Mouse (Mus musculus): ENCODE measurements at regions not wholly inside any gene's neighbourhood (a gene's known extent, or its start where the extent isn't known, plus 50 kb on each side); places are given as distances from the start of the nearest gene placed in this dataset.

DNA sequence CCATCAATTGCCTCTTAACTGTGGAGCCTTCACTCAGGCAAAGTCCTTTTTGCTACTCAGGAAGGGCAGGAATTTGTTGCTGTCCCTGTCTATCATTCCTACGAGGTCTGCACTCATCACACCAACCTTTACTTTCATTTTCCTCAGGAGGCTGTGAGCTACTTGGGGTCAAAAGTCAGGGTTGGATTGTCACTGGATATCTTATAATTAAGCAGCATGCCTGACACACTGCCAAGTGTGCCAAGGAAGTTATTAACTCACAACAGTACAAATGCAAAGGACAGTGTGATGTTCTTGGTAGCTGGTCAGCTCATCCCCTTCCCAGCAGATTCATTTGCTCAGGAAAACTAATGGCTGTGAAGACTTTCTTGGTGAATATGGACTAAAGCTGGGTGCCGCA lies 241.7 kb upstream of the Smlr1 start:
- in situ Hi-C loops (cut with MboI; ENCODE audit: low pct_ligation_motif_present, low pct_unique_long_range_greater_than_20kb, low sequenced_read_pairs) = no loop called here
- peak overlapping the region; percentile 16; the same call in 1 of the 2 replicates for H3K4me2 ChIP-seq (ENCODE audit: insufficient read depth, low read depth, poor library complexity, severe bottlenecking)
- no peaks in the 10 kb centered on the region for H3K27me3 ChIP-seq (replicated peaks)
- H3K4me3 ChIP-seq (replicated peaks in 1 of 3; ENCODE audit: low read depth in 2 of 3, low read length in 2 of 3, poor library complexity in 1 of 3) = no peak overlapping the region
- H3K9ac ChIP-seq (ENCODE audit: insufficient read depth, low read depth) = no peak overlapping the region
- no peaks in the 10 kb centered on the region for H3K36me3 ChIP-seq (replicated peaks in 1 of 2; ENCODE audit: control insufficient read depth in 1 of 2, insufficient read depth in 1 of 2, low read length in 1 of 2)
- H3K79me2 ChIP-seq (replicated peaks; ENCODE audit: control insufficient read depth, extremely low read depth, insufficient read depth, poor library complexity, severe bottlenecking) = no peaks in the 10 kb centered on the region
- no peak for TF ChIP-seq RAD21 (IDR thresholded peaks at IDR 0.05; ENCODE audit: low read depth, low read length)
- no peak for TF ChIP-seq MXI1 (IDR thresholded peaks at IDR 0.05; ENCODE audit: low read depth, low read length)
- no peak for TF ChIP-seq ZNF384 (IDR thresholded peaks at IDR 0.05; ENCODE audit: low read depth, low read length)
- TF ChIP-seq ELF1 (IDR thresholded peaks at IDR 0.05; ENCODE audit: low read depth, low read length) = no peak
- no peak for TF ChIP-seq MAFK (IDR thresholded peaks at IDR 0.05; ENCODE audit: insufficient replicate concordance, low read length)
- no peak for TF ChIP-seq JUN (IDR thresholded peaks at IDR 0.05; ENCODE audit: insufficient read depth, low read depth, low read length)
- TF ChIP-seq MYC (IDR thresholded peaks at IDR 0.05; ENCODE audit: low read depth, low read length) = no peak
- no peak for TF ChIP-seq CHD1 (IDR thresholded peaks at IDR 0.05; ENCODE audit: low read depth, low read length)
- no peak for TF ChIP-seq HCFC1 (IDR thresholded peaks at IDR 0.05; ENCODE audit: low read depth, low read length)
- no peak for TF ChIP-seq POLR2A (IDR thresholded peaks at IDR 0.05; ENCODE audit: low read depth, low read length)
- no peak for TF ChIP-seq POLR2AphosphoS2 (IDR thresholded peaks at IDR 0.05; ENCODE audit: low read depth, low read length)
- DNase-seq (ENCODE audit: extremely low read depth) = no peak
- H3K4me1 ChIP-seq (ENCODE audit: control insufficient read depth in 1 of 2, insufficient read depth in 2 of 2) = peaks cover 0 to 3% of the 10 kb centered on the region in 2 experiments; a peak in 1 of 4 replicates
- no peak overlapping the region for H3K27ac ChIP-seq (ENCODE audit: insufficient read depth, low read depth)
- dilution Hi-C loops (cut with MboI; ENCODE audit: extremely low pct_ligation_motif_present, extremely low pct_unique_long_range_greater_than_20kb, low sequenced_read_pairs) = no loop called here
- no peaks in the 10 kb centered on the region for H3K9me3 ChIP-seq (replicated peaks; ENCODE audit: low read length)

DNA sequence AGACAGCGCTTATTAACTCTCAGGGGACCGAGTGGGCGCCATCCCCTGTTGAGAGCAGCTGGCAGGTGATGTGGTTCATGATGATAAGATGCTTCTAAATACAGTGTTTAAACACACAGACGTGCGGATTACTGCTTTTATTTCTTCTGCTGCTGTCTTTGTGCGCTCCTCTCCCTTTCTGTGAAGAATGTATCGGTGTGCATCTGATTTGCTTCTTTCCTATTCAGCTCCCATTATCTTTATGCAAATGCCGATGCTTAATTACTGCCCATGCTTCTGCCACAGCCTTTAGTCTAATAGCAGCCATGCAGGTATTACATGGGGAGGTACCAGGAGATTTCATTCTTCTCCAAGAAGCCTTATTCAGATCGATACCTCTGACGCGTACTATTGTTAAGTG lies 240.6 kb upstream of the Smlr1 start:
- Histone ChIP-seq H3K9me3 (replicated peaks; ENCODE audit: low read length) (no peaks in the 10 kb centered on the region), H3K4me2 (ENCODE audit: insufficient read depth, low read depth, poor library complexity, severe bottlenecking) (no peak overlapping the region), H3K4me1 (ENCODE audit: control insufficient read depth in 1 of 2, insufficient read depth in 2 of 2) (peaks cover 0 to 3% of the 10 kb centered on the region in 2 experiments; a peak in 1 of 4 replicates), H3K36me3 (replicated peaks in 1 of 2; ENCODE audit: control insufficient read depth in 1 of 2, insufficient read depth in 1 of 2, low read length in 1 of 2) (no peaks in the 10 kb centered on the region), H3K9ac (ENCODE audit: insufficient read depth, low read depth) (no peak overlapping the region), H3K27me3 (replicated peaks) (no peaks in the 10 kb centered on the region), H3K4me3 (replicated peaks in 1 of 3; ENCODE audit: low read depth in 2 of 3, low read length in 2 of 3, poor library complexity in 1 of 3) (no peak overlapping the region), H3K27ac (ENCODE audit: insufficient read depth, low read depth) (no peak overlapping the region), H3K79me2 (replicated peaks; ENCODE audit: control insufficient read depth, extremely low read depth, insufficient read depth, poor library complexity, severe bottlenecking) (no peaks in the 10 kb centered on the region)
- DNase-seq (ENCODE audit: extremely low read depth) = no peak
- dilution Hi-C loops (cut with MboI; ENCODE audit: extremely low pct_ligation_motif_present, extremely low pct_unique_long_range_greater_than_20kb, low sequenced_read_pairs) = no loop called here
- TF ChIP-seq GABPA (IDR thresholded peaks at IDR 0.05; ENCODE audit: insufficient replicate concordance, low read depth, low read length) (no peak), MYC (IDR thresholded peaks at IDR 0.05; ENCODE audit: low read depth, low read length) (no peak), USF1 (IDR thresholded peaks at IDR 0.05; ENCODE audit: low read depth, low read length) (no peak), ZNF384 (IDR thresholded peaks at IDR 0.05; ENCODE audit: low read depth, low read length) (no peak), POLR2A (IDR thresholded peaks at IDR 0.05; ENCODE audit: low read depth, low read length) (no peak), IRF4 (IDR thresholded peaks at IDR 0.05; ENCODE audit: low read depth, low read length) (no peak), HCFC1 (IDR thresholded peaks at IDR 0.05; ENCODE audit: low read depth, low read length) (no peak)
- in situ Hi-C loops (cut with MboI; ENCODE audit: low pct_ligation_motif_present, low pct_unique_long_range_greater_than_20kb, low sequenced_read_pairs) = no loop called here

DNA sequence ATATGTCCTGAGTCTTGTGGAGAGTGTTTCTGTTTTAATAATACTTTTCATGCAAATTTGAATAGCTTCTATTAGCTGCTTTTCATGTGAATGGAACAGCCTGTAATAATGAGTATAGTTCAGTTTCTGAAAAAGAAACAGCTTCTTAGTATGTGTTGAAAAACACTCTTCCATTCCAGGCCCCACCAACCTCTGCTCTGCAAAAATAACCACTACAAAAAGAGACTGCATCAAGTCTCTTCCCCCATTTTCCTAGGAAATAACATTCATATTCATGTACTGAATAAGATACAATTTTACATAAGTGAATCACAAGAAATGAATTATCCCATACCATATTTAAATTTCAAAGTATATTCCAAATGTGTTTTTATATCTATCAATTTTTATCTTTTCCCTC lies 234.0 kb upstream of the Smlr1 start:
- dilution Hi-C loops (cut with MboI; ENCODE audit: extremely low pct_ligation_motif_present, extremely low pct_unique_long_range_greater_than_20kb, low sequenced_read_pairs) (no loop called here), in situ Hi-C loops (cut with MboI; ENCODE audit: low pct_ligation_motif_present, low pct_unique_long_range_greater_than_20kb, low sequenced_read_pairs) (no loop called here)
- Histone ChIP-seq H3K27ac (ENCODE audit: insufficient read depth, low read depth) (no peak overlapping the region), H3K36me3 (replicated peaks in 1 of 2; ENCODE audit: control insufficient read depth in 1 of 2, insufficient read depth in 1 of 2, low read length in 1 of 2) (no peaks in the 10 kb centered on the region), H3K9ac (ENCODE audit: insufficient read depth, low read depth) (no peak overlapping the region), H3K4me2 (ENCODE audit: insufficient read depth, low read depth, poor library complexity, severe bottlenecking) (no peak overlapping the region), H3K27me3 (replicated peaks) (no peaks in the 10 kb centered on the region), H3K79me2 (replicated peaks; ENCODE audit: control insufficient read depth, extremely low read depth, insufficient read depth, poor library complexity, severe bottlenecking) (no peaks in the 10 kb centered on the region), H3K9me3 (replicated peaks; ENCODE audit: low read length) (no peaks in the 10 kb centered on the region), H3K4me1 (ENCODE audit: control insufficient read depth in 1 of 2, insufficient read depth in 2 of 2) (no peaks in the 10 kb centered on the region), H3K4me3 (replicated peaks in 1 of 3; ENCODE audit: low read depth in 2 of 3, low read length in 2 of 3, poor library complexity in 1 of 3) (no peak overlapping the region)
- no peak for DNase-seq (ENCODE audit: extremely low read depth)
- TF ChIP-seq HCFC1 (IDR thresholded peaks at IDR 0.05; ENCODE audit: low read depth, low read length) (no peak), TCF12 (IDR thresholded peaks at IDR 0.05; ENCODE audit: low read depth, low read length) (no peak), MXI1 (IDR thresholded peaks at IDR 0.05; ENCODE audit: low read depth, low read length) (no peak), ETS1 (conservative IDR thresholded peaks at IDR 0.05; ENCODE audit: low read depth, low read length) (no peak), KAT2A (IDR thresholded peaks at IDR 0.05; ENCODE audit: insufficient replicate concordance, low read length) (no peak)
